Mouse (Mus musculus) stomach, postnatal 0 days (tissue): ENCODE data around the gene Aim2. TPM values are rescaled to one million over a fixed set of nuclear protein-coding genes. Genes with fewer than 3 reads are reported as not detected.
A peak's percentile ranks its signal among the peaks of the same experiment; 100 is the strongest.

Experiments
- ATAC-seq: fragments of 200-750 bp; cut with Nextera tagmentation; 2 replicates; pipeline ENCODE4 v1.8.0; 2017; ENCODE audit not compliant: low FRiP score, low TSS enrichment
- DNase-seq: peaks from one replicate; pipeline ENCODE4 v3.0.0-alpha.2; 2016; ENCODE audit warnings: low spot score
- H3K27ac ChIP-seq: fragments of 300-500 bp; sonication (generic); replicated peaks from 2 replicates; pipeline ENCODE4 v1.5.1; 2014; ENCODE audit warnings: mild to moderate bottlenecking, control low read depth
- H3K27me3 ChIP-seq: fragments of 300-500 bp; sonication (generic); 2 replicates; pipeline ENCODE4 v1.6.1; 2014; ENCODE audit warnings: low read length; ENCODE audit not compliant: control insufficient read depth, insufficient read depth
- H3K36me3 ChIP-seq: fragments of 300-500 bp; sonication (generic); 2 replicates; pipeline ENCODE4 v1.6.1; 2014; ENCODE audit warnings: low read length, mixed read lengths; ENCODE audit not compliant: control insufficient read depth, insufficient read depth
- H3K4me1 ChIP-seq: fragments of 300-500 bp; sonication (generic); replicated peaks from 2 replicates; pipeline ENCODE4 v1.6.1; 2014; ENCODE audit warnings: antibody characterized with exemption; ENCODE audit not compliant: control insufficient read depth, insufficient read depth
- H3K4me2 ChIP-seq: fragments of 300-500 bp; sonication (generic); replicated peaks from 2 replicates; pipeline ENCODE4 v1.6.1; 2014; ENCODE audit warnings: low read depth, mild to moderate bottlenecking, control low read depth, moderate library complexity
- H3K4me3 ChIP-seq: fragments of 300-500 bp; sonication (generic); 2 replicates; pipeline ENCODE4 v1.5.1; 2014; ENCODE audit warnings: low read depth, low read length, control low read depth
- H3K9ac ChIP-seq: fragments of 300-500 bp; sonication (generic); 2 replicates; pipeline ENCODE4 v1.6.1; 2014; ENCODE audit warnings: mild to moderate bottlenecking, low read length, control low read depth, mixed read lengths
- H3K9me3 ChIP-seq: fragments of 300-500 bp; sonication (generic); 2 replicates; pipeline ENCODE4 v1.6.1; 2016; ENCODE audit warnings: low read length; ENCODE audit not compliant: control insufficient read depth
- CTCF ChIP-seq: IDR thresholded peaks from 2 replicates; pipeline ENCODE4 v1.5.1; 2016; ENCODE audit warnings: antibody characterized with exemption, low read depth, mild to moderate bottlenecking, moderate library complexity
- EP300 ChIP-seq: optimal IDR thresholded peaks from 2 replicates; pipeline ENCODE3; 2016; ENCODE audit warnings: antibody characterized with exemption
- WGBS: fragments of 180-500 bp; shearing (Covaris S2); extraction: QIAGEN DNeasy Blood & Tissue Kit; methylation state at CpG from one replicate; pipeline ENCODE4 v1.1.7; 2014; 5-methylcytosine and 5-hydroxymethylcytosine counted together
- polyA plus RNA-seq: library from polyadenylated mRNA; unstranded; fragments of >200 nt; fragmentation: Nextera tagmentation; extraction: Ambion mirVana; gene quantifications from 2 replicates; pipeline ENCODE4 v1.2.1, GENCODE M21; 2015

Aim2 gene
- polyA plus RNA-seq, 1 experiment from 2014 or later, result 3.9 TPM

- no peak for ATAC-seq
- Histone ChIP-seq H3K4me2 (no peak overlapping the region), H3K4me3 (no peak overlapping the region), H3K4me1 (no peaks in the 10 kb centered on the region), H3K36me3 (no peaks in the 10 kb centered on the region), H3K27me3 (no peaks in the 10 kb centered on the region), H3K27ac (no peak overlapping the region), H3K9ac (no peak overlapping the region), H3K9me3 (no peaks in the 10 kb centered on the region)
- no peak for DNase-seq
- WGBS, result 66% methylated on average over 6 of the region's 6 CpGs
- TF ChIP-seq CTCF, result no peak
- TF ChIP-seq EP300, result no peak
Measured at GRCm38 (mm10) chr1:173322249-173322627, 28.4 kb upstream of the Aim2 start.

GRCm38 (mm10) chr1:173323839-173324585, 26.7 kb upstream of the Aim2 start:
- H3K36me3 ChIP-seq, result no peaks in the 10 kb centered on the region
- no peak for DNase-seq

GRCm38 (mm10) chr1:173324961-173325360, 25.7 kb upstream of the Aim2 start:
- Histone ChIP-seq H3K4me3 (no peak overlapping the region), H3K27me3 (no peaks in the 10 kb centered on the region), H3K27ac (no peak overlapping the region), H3K9me3 (no peaks in the 10 kb centered on the region), H3K36me3 (no peaks in the 10 kb centered on the region), H3K4me2 (no peak overlapping the region), H3K4me1 (no peaks in the 10 kb centered on the region), H3K9ac (no peak overlapping the region)
- WGBS, result 60% methylated on average over 4 of the region's 4 CpGs
- no peak for ATAC-seq
- DNase-seq, result no peak
- no peak for TF ChIP-seq EP300
- TF ChIP-seq CTCF, result no peak

More at GRCm38 (mm10) chr1:173323839-173324585, 26.7 kb upstream of the Aim2 start:
- no peak overlapping the region for H3K4me3 ChIP-seq
- H3K4me2 ChIP-seq, result no peak overlapping the region
- peak; percentile 77 for TF ChIP-seq CTCF
- TF ChIP-seq EP300, result no peak
- H3K9ac ChIP-seq, result no peak overlapping the region
- H3K27me3 ChIP-seq, result no peaks in the 10 kb centered on the region
- H3K9me3 ChIP-seq, result no peaks in the 10 kb centered on the region
- ATAC-seq, result no peak
- WGBS, result 24% methylated on average over 5 of the region's 5 CpGs
- no peak overlapping the region for H3K27ac ChIP-seq
- H3K4me1 ChIP-seq, result no peaks in the 10 kb centered on the region

- Histone ChIP-seq H3K4me3 (no peak overlapping the region), H3K9ac (no peak overlapping the region), H3K4me2 (no peak overlapping the region), H3K9me3 (no peaks in the 10 kb centered on the region), H3K27ac (no peak overlapping the region), H3K36me3 (no peaks in the 10 kb centered on the region), H3K4me1 (no peaks in the 10 kb centered on the region), H3K27me3 (no peaks in the 10 kb centered on the region)
- no peak for TF ChIP-seq CTCF
- TF ChIP-seq EP300, result no peak
- DNase-seq (no peak), ATAC-seq (no peak)
- 89% methylated on average over 1 of the region's 1 CpGs for WGBS
Measured at GRCm38 (mm10) chr1:173325395-173325794, 25.3 kb upstream of the Aim2 start.

GRCm38 (mm10) chr1:173326552-173326951, 24.1 kb upstream of the Aim2 start:
- no peak for ATAC-seq
- Histone ChIP-seq H3K4me1 (no peaks in the 10 kb centered on the region), H3K4me3 (no peak overlapping the region), H3K4me2 (no peak overlapping the region), H3K9me3 (no peaks in the 10 kb centered on the region), H3K9ac (no peak overlapping the region), H3K27ac (no peak overlapping the region), H3K36me3 (no peaks in the 10 kb centered on the region), H3K27me3 (no peaks in the 10 kb centered on the region)
- TF ChIP-seq EP300, result no peak
- TF ChIP-seq CTCF, result no peak
- 39% methylated on average over 1 of the region's 1 CpGs for WGBS
- no peak for DNase-seq

- H3K27ac ChIP-seq, result no peak overlapping the region
- TF ChIP-seq EP300, result no peak
- TF ChIP-seq CTCF, result no peak
- H3K9me3 ChIP-seq, result no peaks in the 10 kb centered on the region
- H3K4me1 ChIP-seq, result no peaks in the 10 kb centered on the region
- no peak overlapping the region for H3K4me2 ChIP-seq
- H3K36me3 ChIP-seq, result no peaks in the 10 kb centered on the region
- DNase-seq, result no peak
- no peak for ATAC-seq
- H3K27me3 ChIP-seq, result no peaks in the 10 kb centered on the region
- no peak overlapping the region for H3K9ac ChIP-seq
- 70% methylated on average over 8 of the region's 8 CpGs for WGBS
- no peak overlapping the region for H3K4me3 ChIP-seq
Measured at GRCm38 (mm10) chr1:173328446-173328845, 22.2 kb upstream of the Aim2 start.
